Mouse (Mus musculus): ENCODE data around the gene Purb.

GRCm38 (mm10) chr11:6443102-6443501, 32.6 kb downstream of the Purb start:
- TF ChIP-seq TAL1 (IDR thresholded peaks at IDR 0.05; ENCODE audit: low read length) (no peak), GATA1 (IDR thresholded peaks at IDR 0.05; ENCODE audit: low read length) (no peak)
